Mouse (Mus musculus): ENCODE results near the gene Arap1.

DNA sequence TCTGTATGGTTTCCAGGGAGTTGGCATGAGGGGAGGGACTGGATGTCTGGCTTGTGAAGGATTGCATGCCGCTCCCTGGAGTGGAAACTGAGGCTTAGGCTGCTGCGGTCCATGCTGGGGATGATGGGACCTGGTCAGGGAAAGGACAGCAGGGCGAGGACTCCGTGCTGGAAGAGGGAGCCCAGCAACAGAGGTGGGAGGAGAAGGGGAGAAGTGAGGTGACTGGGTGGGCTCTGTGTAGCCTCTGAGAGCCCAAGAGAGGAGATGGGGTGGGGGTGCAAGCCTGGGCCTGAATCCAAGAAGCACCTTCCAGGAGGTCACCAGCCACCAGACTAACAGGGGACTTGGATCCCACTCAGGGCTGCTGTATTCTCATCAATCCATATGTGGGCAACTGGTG, 108.5 kb downstream of the Arap1 start:
- no peak for TF ChIP-seq MYOD1 (IDR thresholded peaks at IDR 0.05; ENCODE audit: control insufficient read depth in 1 of 3, insufficient read length in 2 of 3, low read depth in 2 of 3)
- TF ChIP-seq E2F4 (IDR thresholded peaks at IDR 0.05; ENCODE audit: insufficient read depth), result no peak
- no peak for TF ChIP-seq POLR2A (IDR thresholded peaks at IDR 0.05; ENCODE audit: insufficient read length, low read depth)
- no peak for TF ChIP-seq CEBPB (IDR thresholded peaks at IDR 0.05; ENCODE audit: insufficient read depth, poor library complexity, severe bottlenecking)
- TF ChIP-seq USF1 (IDR thresholded peaks at IDR 0.05; ENCODE audit: low read depth), result no peak
